Comparison of ENCODE assay signal across 21 mouse cellular contexts in genomic region chr4:152043171-152043570, GRCm38 (mm10). TPM values are rescaled to one million over a fixed set of nuclear protein-coding genes. Genes with fewer than 3 reads are reported as not detected.
"Had no signal": no experiment of that assay in that cellular context is flagged by ENCODE, and none has a peak within 500 bp of the region (broad histone marks: within the 10 kb centered on the region; RNA-seq: fewer than 3 reads in every experiment).

No protein-coding gene starts in this region.

- ATAC-seq: liver, postnatal 0 days; lung, postnatal 0 days; midbrain, embryonic 16.5 days had no signal

- H3K9me3 ChIP-seq: liver, embryonic 15.5 days; lung, embryonic 15.5 days; midbrain, embryonic 12.5 days; neural tube, embryonic 13.5 days; neural tube, embryonic 15.5 days had no signal

- H3K27me3 ChIP-seq: liver, embryonic 15.5 days; lung, embryonic 15.5 days; midbrain, embryonic 12.5 days; neural tube, embryonic 13.5 days; neural tube, embryonic 15.5 days had no signal

- H3K27ac ChIP-seq: liver, embryonic 15.5 days; lung, embryonic 15.5 days; midbrain, embryonic 12.5 days; neural tube, embryonic 13.5 days; neural tube, embryonic 15.5 days had no signal

- H3K4me3 ChIP-seq: liver, embryonic 15.5 days; lung, embryonic 15.5 days; midbrain, embryonic 12.5 days; myocyte; neural tube, embryonic 13.5 days; neural tube, embryonic 15.5 days had no signal

- H3K4me2 ChIP-seq: liver, embryonic 15.5 days; lung, embryonic 15.5 days; midbrain, embryonic 12.5 days; neural tube, embryonic 13.5 days; neural tube, embryonic 15.5 days had no signal

- H3K9ac ChIP-seq: liver, embryonic 15.5 days; liver, postnatal 0 days; lung, embryonic 15.5 days; midbrain, embryonic 12.5 days; neural tube, embryonic 13.5 days; neural tube, embryonic 15.5 days had no signal

- DNase-seq: liver, postnatal 0 days; lung, adult 2 months; lung, postnatal 4 days; midbrain, embryonic 14.5 days; retina, postnatal 1 day; right cerebral cortex, adult 18-20 months; right cerebral cortex, postnatal 25 days; right cerebral cortex, postnatal 4 days; spleen, adult 18-20 months; thymus, adult 18-20 months; thymus, postnatal 14 days; thymus, postnatal 36 days had no signal

RNA-seq across cellular contexts. Expression of gene Tas1r1, which starts 4.8 kb away (rescaled TPM):
- polyA plus RNA-seq: small intestine, adult 2 months had no signal
